Mouse (Mus musculus) liver, embryonic 15.5 days (tissue): Measurements from ENCODE around the gene Fat3. TPM values are rescaled to one million over a fixed set of nuclear protein-coding genes. Genes with fewer than 3 reads are reported as not detected.

Experiments
- ATAC-seq: fragments of 200-750 bp; cut with Nextera tagmentation; 2 replicates; pipeline ENCODE4 v1.8.0; 2017; ENCODE audit warnings: moderate number of reproducible peaks, mild to moderate bottlenecking, moderate library complexity; ENCODE audit not compliant: insufficient read depth
- H3K27ac ChIP-seq: fragments of 300-500 bp; sonication (generic); replicated peaks from 2 replicates; pipeline ENCODE4 v1.5.1; 2015; ENCODE audit warnings: mild to moderate bottlenecking, inconsistent platforms
- H3K27me3 ChIP-seq: fragments of 300-500 bp; sonication (generic); 2 replicates; pipeline ENCODE4 v1.6.1; 2015; ENCODE audit warnings: mild to moderate bottlenecking, inconsistent platforms
- H3K36me3 ChIP-seq: fragments of 300-500 bp; sonication (generic); replicated peaks from 2 replicates; pipeline ENCODE4 v1.6.1; 2015; ENCODE audit warnings: moderate library complexity, mild to moderate bottlenecking, inconsistent platforms
- H3K4me1 ChIP-seq: fragments of 300-500 bp; sonication (generic); replicated peaks from 2 replicates; pipeline ENCODE4 v1.6.1; 2015; ENCODE audit warnings: inconsistent platforms
- H3K4me2 ChIP-seq: fragments of 300-500 bp; sonication (generic); 2 replicates; pipeline ENCODE4 v1.6.1; 2015; ENCODE audit warnings: moderate library complexity, mild to moderate bottlenecking, inconsistent platforms
- H3K4me3 ChIP-seq: fragments of 300-500 bp; sonication (generic); replicated peaks from 2 replicates; pipeline ENCODE4 v1.5.1; 2015; ENCODE audit warnings: mild to moderate bottlenecking, inconsistent platforms
- H3K9ac ChIP-seq: fragments of 300-500 bp; sonication (generic); 2 replicates; pipeline ENCODE4 v1.6.1; 2015; ENCODE audit warnings: moderate library complexity, mild to moderate bottlenecking, inconsistent platforms
- H3K9me3 ChIP-seq: fragments of 300-500 bp; sonication (generic); replicated peaks from 2 replicates; pipeline ENCODE4 v1.6.1; 2016; ENCODE audit warnings: inconsistent platforms
- WGBS: fragments of 180-500 bp; shearing (Covaris S2); methylation state at CpG from one replicate; pipeline ENCODE4 v1.1.7; 2015; ENCODE audit warnings: mixed read lengths; ENCODE audit not compliant: insufficient replicate concordance; 5-methylcytosine and 5-hydroxymethylcytosine counted together
- polyA plus RNA-seq: library from polyadenylated mRNA; unstranded; fragments of >200 nt; fragmentation: Nextera tagmentation; extraction: Ambion mirVana; gene quantifications from 2 replicates; pipeline ENCODE4 v1.2.1, GENCODE M21; 2015

Gene Fat3
- polyA plus RNA-seq, 1 experiment from 2014 or later, result 0.06 TPM

DNA sequence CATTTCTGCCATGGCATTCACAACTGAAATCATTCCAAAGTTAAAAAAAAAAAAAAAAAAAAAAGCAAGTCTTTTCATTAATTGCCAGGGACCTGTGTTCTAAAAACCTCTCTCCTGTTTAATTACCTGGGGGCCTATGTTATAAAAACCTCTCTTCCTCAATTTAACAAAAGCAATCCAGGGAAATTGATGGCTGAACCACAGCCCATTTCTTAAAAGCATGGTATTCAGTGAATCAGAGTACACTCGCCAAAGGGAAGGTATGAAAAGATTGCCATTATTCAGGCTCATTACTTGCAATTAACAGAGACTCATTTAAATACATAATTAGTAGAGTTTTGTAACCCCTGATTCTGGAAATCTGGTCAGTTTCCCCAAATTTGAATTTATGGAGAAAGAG is 314.6 kb downstream of the Fat3 start:
- Histone ChIP-seq H3K9ac (no peak overlapping the region), H3K4me3 (no peak overlapping the region), H3K27me3 (no peaks in the 10 kb centered on the region), H3K4me1 (no peaks in the 10 kb centered on the region), H3K36me3 (no peaks in the 10 kb centered on the region), H3K9me3 (no peaks in the 10 kb centered on the region), H3K27ac (no peak overlapping the region), H3K4me2 (no peak overlapping the region)
- no peak for ATAC-seq
- WGBS, result 54% methylated on average over 1 of the region's 1 CpGs

- H3K4me2 ChIP-seq, result no peak overlapping the region
- H3K4me3 ChIP-seq, result no peak overlapping the region
- H3K36me3 ChIP-seq, result no peaks in the 10 kb centered on the region
- H3K27ac ChIP-seq, result no peak overlapping the region
- ATAC-seq, result no peak
- H3K4me1 ChIP-seq, result no peaks in the 10 kb centered on the region
- 51% methylated on average over 4 of the region's 4 CpGs for WGBS
- no peaks in the 10 kb centered on the region for H3K9me3 ChIP-seq
- H3K27me3 ChIP-seq, result no peaks in the 10 kb centered on the region
- H3K9ac ChIP-seq, result no peak overlapping the region
Measured at GRCm38 (mm10) chr9:16169238-16169637, 331.8 kb downstream of the Fat3 start.

- Histone ChIP-seq H3K9me3 (no peaks in the 10 kb centered on the region), H3K9ac (no peak overlapping the region), H3K27ac (no peak overlapping the region), H3K4me1 (no peaks in the 10 kb centered on the region), H3K27me3 (no peaks in the 10 kb centered on the region), H3K36me3 (no peaks in the 10 kb centered on the region), H3K4me2 (no peak overlapping the region), H3K4me3 (no peak overlapping the region)
- whole genome bisulfite sequencing, result 54% methylated on average over 2 of the region's 2 CpGs
- ATAC-seq, result no peak
Measured at GRCm38 (mm10) chr9:16168051-16168450, 333.0 kb downstream of the Fat3 start.

GRCm38 (mm10) chr9:16159366-16159765 is 341.7 kb downstream of the Fat3 start:
- H3K9me3 ChIP-seq, result no peaks in the 10 kb centered on the region
- WGBS, result 74% methylated on average over 5 of the region's 5 CpGs
- H3K4me1 ChIP-seq, result no peaks in the 10 kb centered on the region
- H3K9ac ChIP-seq, result no peak overlapping the region
- H3K4me2 ChIP-seq, result no peak overlapping the region
- no peaks in the 10 kb centered on the region for H3K27me3 ChIP-seq
- H3K36me3 ChIP-seq, result no peaks in the 10 kb centered on the region
- no peak for ATAC-seq
- H3K4me3 ChIP-seq, result no peak overlapping the region
- H3K27ac ChIP-seq, result no peak overlapping the region

DNA sequence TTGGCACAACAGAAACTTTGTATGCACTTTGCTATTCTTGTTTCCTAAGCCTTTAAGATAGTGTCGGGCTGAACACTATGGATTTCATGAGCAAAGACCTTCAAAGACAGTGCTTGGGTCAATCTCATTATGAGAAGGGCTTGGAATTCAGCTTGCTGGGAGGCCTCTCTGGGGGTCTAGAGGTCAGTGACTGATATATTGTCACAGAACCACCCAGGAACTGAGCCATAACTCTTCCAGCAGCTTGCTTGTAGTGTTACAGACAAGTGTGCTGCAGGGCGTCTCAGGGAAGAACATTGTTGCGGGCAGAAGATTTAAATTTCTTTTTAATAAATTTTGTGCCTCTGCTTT is 347.5 kb downstream of the Fat3 start:
- Histone ChIP-seq H3K9ac (no peak overlapping the region), H3K36me3 (no peaks in the 10 kb centered on the region), H3K4me2 (no peak overlapping the region), H3K27me3 (no peaks in the 10 kb centered on the region), H3K4me3 (no peak overlapping the region), H3K4me1 (no peaks in the 10 kb centered on the region), H3K27ac (no peak overlapping the region), H3K9me3 (no peaks in the 10 kb centered on the region)
- ATAC-seq, result no peak
- WGBS, result 57% methylated on average over 3 of the region's 3 CpGs

GRCm38 (mm10) chr9:16152756-16153579 is 348.1 kb downstream of the Fat3 start:
- no peak overlapping the region for H3K4me3 ChIP-seq
- no peaks in the 10 kb centered on the region for H3K4me1 ChIP-seq
- no peak overlapping the region for H3K27ac ChIP-seq
- H3K27me3 ChIP-seq, result no peaks in the 10 kb centered on the region
- no peaks in the 10 kb centered on the region for H3K9me3 ChIP-seq
- no peak overlapping the region for H3K9ac ChIP-seq
- 41% methylated on average over 4 of the region's 4 CpGs for WGBS
- no peaks in the 10 kb centered on the region for H3K36me3 ChIP-seq
- ATAC-seq, result no peak
- no peak overlapping the region for H3K4me2 ChIP-seq

DNA sequence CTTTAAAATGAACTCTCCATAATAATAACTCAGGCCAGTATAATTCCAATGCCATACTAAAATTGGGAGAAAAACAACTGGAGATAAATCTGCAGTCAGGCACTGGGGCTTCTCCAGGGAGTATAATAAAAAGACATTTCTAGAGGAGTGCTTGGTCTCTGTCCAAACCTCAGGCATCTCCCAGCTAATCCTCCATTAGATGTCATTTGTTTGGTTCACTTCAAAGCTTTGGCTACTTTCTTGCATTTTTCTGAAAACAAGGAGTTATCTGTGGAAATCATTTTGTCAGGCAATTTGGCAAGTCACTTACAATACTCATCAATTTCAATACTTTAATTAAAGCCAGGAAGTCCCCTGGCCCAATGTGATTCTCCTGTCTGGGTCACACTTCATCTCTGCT is 351.0 kb downstream of the Fat3 start:
- Histone ChIP-seq H3K4me2 (no peak overlapping the region), H3K27ac (no peak overlapping the region), H3K27me3 (no peaks in the 10 kb centered on the region), H3K4me3 (no peak overlapping the region), H3K9ac (no peak overlapping the region), H3K36me3 (no peaks in the 10 kb centered on the region), H3K4me1 (no peaks in the 10 kb centered on the region), H3K9me3 (no peaks in the 10 kb centered on the region)
- no peak for ATAC-seq

DNA sequence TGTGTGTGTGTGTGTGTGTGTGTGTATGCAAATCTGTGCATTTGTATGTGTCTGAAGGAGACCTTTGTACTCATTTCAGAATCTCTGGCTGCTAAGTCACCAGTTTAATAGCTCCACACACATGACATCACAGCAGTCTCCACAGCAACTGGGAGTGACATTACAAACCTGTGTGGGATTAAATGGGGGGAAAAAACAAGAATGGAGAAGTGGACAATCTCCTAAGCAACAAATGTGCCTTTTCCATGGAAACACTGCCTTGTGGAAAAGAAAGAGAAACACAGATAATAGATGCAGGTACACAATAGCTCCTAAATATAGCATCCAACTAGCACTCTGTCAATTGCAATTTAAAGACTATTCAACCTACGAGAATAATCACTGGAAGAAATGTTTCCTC is 353.4 kb downstream of the Fat3 start:
- Histone ChIP-seq H3K27me3 (no peaks in the 10 kb centered on the region), H3K4me1 (no peaks in the 10 kb centered on the region), H3K4me2 (no peak overlapping the region), H3K27ac (no peak overlapping the region), H3K9me3 (no peaks in the 10 kb centered on the region), H3K9ac (no peak overlapping the region), H3K36me3 (no peaks in the 10 kb centered on the region), H3K4me3 (no peak overlapping the region)
- WGBS, result 43% methylated on average over 1 of the region's 1 CpGs
- ATAC-seq, result no peak

DNA sequence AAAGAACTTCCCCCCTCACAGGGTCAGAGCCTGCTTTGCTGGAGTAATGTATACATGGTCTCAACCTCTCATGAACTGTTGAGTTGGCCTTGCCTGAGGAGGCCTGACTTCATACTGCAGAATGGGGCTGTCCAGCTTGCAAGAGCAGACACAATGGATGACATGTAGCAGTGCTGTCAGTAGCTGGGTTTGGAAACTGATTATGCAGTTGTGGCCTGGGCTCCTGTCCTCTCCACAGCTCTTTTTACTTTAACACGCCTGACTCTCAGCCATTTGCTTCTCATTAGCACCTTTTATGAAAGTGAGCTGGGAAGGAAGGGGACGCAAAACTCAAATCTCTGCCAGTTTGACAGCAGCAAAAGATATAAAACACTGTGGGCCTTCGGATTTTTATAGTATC is 356.4 kb downstream of the Fat3 start:
- H3K9me3 ChIP-seq, result no peaks in the 10 kb centered on the region
- H3K36me3 ChIP-seq, result no peaks in the 10 kb centered on the region
- H3K27me3 ChIP-seq, result no peaks in the 10 kb centered on the region
- H3K4me1 ChIP-seq, result no peaks in the 10 kb centered on the region
- 42% methylated on average over 3 of the region's 3 CpGs for WGBS
- H3K4me3 ChIP-seq, result no peak overlapping the region
- no peak overlapping the region for H3K27ac ChIP-seq
- H3K4me2 ChIP-seq, result no peak overlapping the region
- H3K9ac ChIP-seq, result no peak overlapping the region
- ATAC-seq, result no peak

GRCm38 (mm10) chr9:16139300-16139699 is 361.8 kb downstream of the Fat3 start:
- WGBS, result 52% methylated on average over 6 of the region's 6 CpGs

GRCm38 (mm10) chr9:16133098-16133497 is 368.0 kb downstream of the Fat3 start:
- ATAC-seq, result no peak
- Histone ChIP-seq H3K9me3 (no peaks in the 10 kb centered on the region), H3K36me3 (no peaks in the 10 kb centered on the region), H3K9ac (no peak overlapping the region), H3K27me3 (no peaks in the 10 kb centered on the region), H3K4me1 (no peaks in the 10 kb centered on the region), H3K27ac (no peak overlapping the region), H3K4me2 (no peak overlapping the region), H3K4me3 (no peak overlapping the region)
- 74% methylated on average over 2 of the region's 2 CpGs for WGBS

More at GRCm38 (mm10) chr9:16139300-16139699, 361.8 kb downstream of the Fat3 start:
- no peak overlapping the region for H3K4me2 ChIP-seq
- no peak overlapping the region for H3K4me3 ChIP-seq
- no peaks in the 10 kb centered on the region for H3K9me3 ChIP-seq
- H3K27ac ChIP-seq, result no peak overlapping the region
- no peak overlapping the region for H3K9ac ChIP-seq
- ATAC-seq, result no peak
- no peaks in the 10 kb centered on the region for H3K4me1 ChIP-seq
- H3K36me3 ChIP-seq, result no peaks in the 10 kb centered on the region
- H3K27me3 ChIP-seq, result no peaks in the 10 kb centered on the region

GRCm38 (mm10) chr9:16132594-16132993 is 368.5 kb downstream of the Fat3 start:
- WGBS, result 57% methylated on average over 1 of the region's 1 CpGs
- Histone ChIP-seq H3K27ac (no peak overlapping the region), H3K4me1 (no peaks in the 10 kb centered on the region), H3K4me2 (no peak overlapping the region), H3K27me3 (no peaks in the 10 kb centered on the region), H3K36me3 (no peaks in the 10 kb centered on the region), H3K4me3 (no peak overlapping the region), H3K9ac (no peak overlapping the region), H3K9me3 (no peaks in the 10 kb centered on the region)
- no peak for ATAC-seq
